Mouse (Mus musculus) layer of hippocampus, adult 9-10 months (tissue): Measurements from ENCODE around the gene Prrc2c.
"Not testable (repeated sequence)": the region's sequence is repeated elsewhere in the genome, so short reads cannot be mapped to it uniquely, and the experiment has no call there.

Experiments used
- DNase-seq: peaks from one replicate; pipeline ENCODE4 v3.0.0; 2022; ENCODE audit warnings: low spot score

Gene Prrc2c

DNA sequence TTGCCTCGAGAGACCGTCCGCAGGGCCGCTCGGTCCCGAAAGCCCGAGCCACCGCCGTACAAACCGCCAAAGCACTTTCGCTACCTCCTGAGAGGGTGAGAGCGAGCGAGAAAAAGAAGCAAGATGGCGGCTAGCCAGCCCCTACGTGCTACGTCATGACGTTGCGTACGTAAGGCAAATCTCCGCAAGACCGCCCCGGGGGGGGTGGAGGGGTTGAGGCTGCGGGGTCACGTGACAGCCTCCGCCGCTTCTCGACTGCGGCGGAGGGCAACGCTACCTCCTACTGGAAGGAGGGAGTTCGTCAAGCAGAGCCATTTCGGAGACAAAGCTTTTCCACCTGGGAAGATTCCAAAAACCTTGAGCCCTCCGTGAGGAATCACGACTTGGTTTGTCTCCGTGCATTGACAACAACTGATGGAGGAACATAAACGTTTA is at the start of gene Prrc2c:
Gene Prrc2c, minus strand, starts transcription at position 156 of the 435 bp plus-strand sequence.
- DNase-seq = peak; percentile 95

DNA sequence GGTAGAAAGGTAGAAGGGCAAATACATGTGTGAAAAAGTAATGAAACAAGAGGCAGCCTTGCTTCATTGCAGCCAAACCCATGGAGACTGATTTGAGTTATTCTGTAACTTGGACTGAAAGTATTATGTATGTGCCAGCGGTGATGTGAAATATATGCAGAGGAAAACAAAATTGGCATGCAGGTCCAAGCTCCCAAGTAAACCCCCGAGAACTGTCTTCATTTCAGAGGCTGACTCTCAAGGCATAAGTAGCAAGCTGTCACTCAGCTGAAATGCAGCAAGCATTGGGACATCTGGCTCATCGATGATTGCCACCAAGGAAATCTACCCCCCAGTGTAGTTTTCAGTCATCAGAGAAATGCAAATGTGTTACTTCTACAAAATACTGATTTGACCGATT is 44.9 kb upstream of the Prrc2c start:
- no peak for DNase-seq

- DNase-seq = no peak
Measured at GRCm38 (mm10) chr1:162783669-162784248, 43.4 kb upstream of the Prrc2c start.

GRCm38 (mm10) chr1:162781035-162781434 is 40.7 kb upstream of the Prrc2c start:
- not testable (repeated sequence) for DNase-seq

DNA sequence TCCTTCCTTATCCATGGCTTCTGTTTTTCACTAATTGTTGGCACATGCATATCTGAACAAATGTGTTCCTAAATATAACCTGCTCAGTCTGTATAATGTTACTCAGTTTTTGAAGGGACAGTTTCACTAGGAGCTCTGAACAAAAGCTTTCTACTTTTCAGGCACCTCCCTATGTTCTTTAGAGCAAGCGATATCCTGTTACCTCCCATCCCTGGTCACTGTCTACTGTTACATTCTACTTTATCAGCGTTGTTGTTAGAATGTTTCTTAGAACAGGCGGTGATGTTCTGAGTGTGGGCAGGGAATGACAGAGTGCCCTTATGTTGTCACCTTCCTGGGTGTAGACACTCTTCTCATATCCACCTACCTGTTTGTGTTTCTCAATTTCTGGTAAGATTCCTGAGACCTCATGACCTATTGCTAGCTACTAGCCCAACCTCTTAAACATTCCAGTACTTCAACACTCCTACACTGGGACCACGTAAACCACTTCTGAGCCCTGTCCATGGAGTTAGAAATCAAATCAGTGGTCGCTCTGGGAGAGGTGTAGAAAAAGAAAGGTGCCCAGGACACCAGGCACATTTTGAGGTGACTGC is 37.7 kb upstream of the Prrc2c start:
- DNase-seq = no peak

GRCm38 (mm10) chr1:162773661-162774060 is 33.3 kb upstream of the Prrc2c start:
- DNase-seq = peak; percentile 9

GRCm38 (mm10) chr1:162771617-162772360 is 31.4 kb upstream of the Prrc2c start:
- no peak for DNase-seq

DNA sequence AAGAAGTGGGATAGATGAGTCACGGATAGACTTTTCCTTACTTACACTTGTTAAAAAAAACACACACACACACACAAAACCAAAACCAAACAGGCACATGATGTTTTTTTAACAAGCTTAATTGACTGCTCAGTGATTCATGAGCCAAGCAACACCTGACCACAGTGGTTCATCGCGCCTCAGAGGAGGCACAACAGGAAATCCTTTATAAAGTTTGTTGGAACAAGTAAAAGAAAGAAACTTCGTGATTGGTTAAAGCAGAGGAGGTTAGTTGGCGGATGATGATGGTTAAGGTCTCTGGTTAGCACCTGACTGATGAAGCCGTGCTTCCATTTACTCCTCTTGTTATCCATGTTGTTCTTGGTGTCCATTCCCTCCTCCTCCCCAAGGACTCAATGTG is 11.7 kb upstream of the Prrc2c start:
- DNase-seq = no peak

GRCm38 (mm10) chr1:162749607-162750006 is 9.3 kb upstream of the Prrc2c start:
- DNase-seq = no peak

DNA sequence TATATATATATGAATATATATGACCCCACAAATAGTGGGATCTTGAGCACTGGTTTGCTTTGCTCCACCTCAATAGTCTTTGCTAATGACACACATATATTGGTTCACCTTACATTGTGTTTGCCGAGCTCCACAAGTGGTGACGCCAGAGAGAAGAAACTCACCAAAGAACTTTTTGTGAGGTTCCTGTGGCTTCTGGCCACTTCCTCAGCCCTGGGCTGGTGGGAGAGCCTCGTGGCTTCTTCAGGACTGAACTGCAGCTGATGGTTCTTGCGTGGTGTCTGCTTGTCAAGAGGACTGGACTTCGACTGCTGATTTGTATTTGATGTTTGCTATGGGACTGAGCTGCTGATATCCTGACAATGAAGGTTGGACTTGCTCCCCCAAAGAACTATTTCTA is 8.4 kb upstream of the Prrc2c start:
- DNase-seq = no peak

DNA sequence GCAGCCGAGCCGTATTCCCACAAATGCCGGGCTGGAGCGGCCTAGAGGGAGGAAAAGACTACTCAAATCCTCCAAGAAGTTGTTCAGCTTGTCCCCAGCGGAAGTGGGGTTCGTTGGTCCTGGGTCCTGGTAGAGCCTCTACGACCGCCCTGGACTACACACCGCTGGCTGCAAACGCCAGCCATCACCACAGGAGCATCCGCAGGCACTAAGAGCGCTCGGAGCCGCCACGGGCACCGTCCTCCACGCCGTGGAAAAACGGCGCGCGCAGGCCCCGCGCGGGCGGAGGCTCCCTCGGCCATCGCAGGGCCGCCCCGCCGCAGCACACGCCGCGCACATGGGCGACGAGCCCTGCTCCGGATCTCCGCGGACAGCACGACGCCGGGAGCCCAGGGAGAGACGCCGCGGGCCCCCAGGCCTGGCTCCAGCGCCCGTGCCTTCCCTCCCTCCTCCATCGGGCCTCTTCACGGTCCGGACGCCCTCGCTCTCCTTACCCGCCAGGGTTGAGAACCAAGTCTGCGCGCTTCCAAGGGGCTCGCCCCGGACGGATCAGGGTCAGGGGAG is 443 bp downstream of the Prrc2c start:
- no peak for DNase-seq

GRCm38 (mm10) chr1:162739406-162739805 is 950 bp downstream of the Prrc2c start:
- DNase-seq = peak; percentile 13

DNA sequence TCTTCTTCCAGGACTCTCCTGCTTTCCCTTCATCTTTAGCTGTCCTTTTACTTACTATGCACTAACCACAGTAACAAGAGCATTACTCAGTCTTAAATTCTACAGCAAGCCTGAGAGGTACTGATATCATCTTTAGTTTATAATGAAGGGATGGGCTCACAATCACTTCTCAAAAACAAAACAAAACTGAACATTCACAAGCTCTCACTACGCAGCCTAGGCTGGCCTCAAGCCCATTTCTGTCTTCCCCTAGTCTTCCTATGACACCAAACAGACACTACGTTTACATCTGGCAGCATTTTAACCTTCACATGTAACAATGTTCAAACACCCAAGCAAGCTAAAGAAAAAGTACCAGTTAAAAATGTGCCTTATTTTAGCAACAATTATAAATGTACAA is 1.9 kb downstream of the Prrc2c start:
- DNase-seq = no peak

GRCm38 (mm10) chr1:162735084-162735483 is 5.3 kb downstream of the Prrc2c start:
- DNase-seq = no peak

- no peak for DNase-seq
Measured at GRCm38 (mm10) chr1:162734283-162734682, 6.1 kb downstream of the Prrc2c start.

GRCm38 (mm10) chr1:162732041-162732440 is 8.3 kb downstream of the Prrc2c start:
- DNase-seq = no peak

- DNase-seq = no peak
Measured at GRCm38 (mm10) chr1:162729436-162729835, 10.9 kb downstream of the Prrc2c start.

DNA sequence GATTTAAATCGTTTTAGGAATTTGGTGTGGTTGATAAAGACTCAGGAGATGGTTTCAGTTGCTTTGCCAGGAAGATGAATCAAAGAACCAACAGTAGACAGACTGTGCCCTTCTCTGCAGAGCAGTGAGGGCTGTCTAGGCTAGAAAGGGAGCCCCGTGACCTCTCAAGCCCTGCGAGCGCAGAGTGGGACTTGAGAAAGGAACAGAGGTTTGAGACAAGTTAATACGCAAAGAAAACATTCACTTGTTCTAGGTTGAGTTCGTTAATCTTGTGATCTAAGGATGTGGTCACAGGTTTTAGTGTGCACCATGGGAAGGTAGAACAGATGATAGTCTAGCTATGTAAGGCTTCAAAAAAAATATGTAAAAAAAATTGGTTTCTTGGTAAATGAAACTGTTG is 12.4 kb downstream of the Prrc2c start:
- no peak for DNase-seq

- DNase-seq = no peak
Measured at GRCm38 (mm10) chr1:162723610-162724009, 16.7 kb downstream of the Prrc2c start.

DNA sequence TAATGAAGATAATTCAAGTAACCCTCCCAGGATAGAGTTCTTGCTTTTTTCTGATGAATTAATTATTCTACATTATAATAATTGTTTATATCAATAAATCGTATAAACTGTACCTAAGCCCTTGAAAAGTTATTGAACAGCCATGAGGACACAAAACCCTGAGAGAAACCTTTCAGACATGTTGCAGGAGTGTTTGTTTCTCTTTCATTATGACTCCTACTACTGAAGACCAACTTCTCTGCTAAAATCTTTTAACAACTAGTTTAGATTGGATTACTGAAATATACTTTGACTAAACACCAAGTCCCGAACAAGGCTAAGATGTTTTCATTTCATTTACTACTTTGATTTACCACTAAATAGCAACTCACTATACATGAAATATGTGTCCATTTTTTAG is 19.7 kb downstream of the Prrc2c start:
- DNase-seq = no peak

- DNase-seq = no peak
Measured at GRCm38 (mm10) chr1:162700389-162701066, 39.8 kb downstream of the Prrc2c start.

DNA sequence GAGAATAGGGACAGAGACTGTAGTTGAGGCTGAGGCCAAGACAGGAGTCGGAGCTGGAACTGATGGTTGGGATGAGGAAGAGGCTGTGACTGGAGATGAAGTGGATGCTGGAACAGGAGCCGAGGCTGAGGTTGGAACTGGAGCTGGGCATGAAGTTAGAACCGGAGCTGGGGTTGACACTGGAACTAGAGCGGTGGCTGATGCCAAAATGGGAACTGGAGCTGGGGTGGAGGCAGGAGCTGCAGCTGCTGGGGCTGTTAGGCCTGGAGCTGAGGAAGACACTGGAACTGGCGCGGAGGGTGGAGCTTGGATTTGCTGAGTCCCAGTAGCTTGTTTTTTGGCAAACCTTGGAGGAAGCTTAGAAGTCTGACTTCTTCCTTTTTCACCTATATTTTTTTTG is 42.5 kb downstream of the Prrc2c start:
- no peak for DNase-seq

DNA sequence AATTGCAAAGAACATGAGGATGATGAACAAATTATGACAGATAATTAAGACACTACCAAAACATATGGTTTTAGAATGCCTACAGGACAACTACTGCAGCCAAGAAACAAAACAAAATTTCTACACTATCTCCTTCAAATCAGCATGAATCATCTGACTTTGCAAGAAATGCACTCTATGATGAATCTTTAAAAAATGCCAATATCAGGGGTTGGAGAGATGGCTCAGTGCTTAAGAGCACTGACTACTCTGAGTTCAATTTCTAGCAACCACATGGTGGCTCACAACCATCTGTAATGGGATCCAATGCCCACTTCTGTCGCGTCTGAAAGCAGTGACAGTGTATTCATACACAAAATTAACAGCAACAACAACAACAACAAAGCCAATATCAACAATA is 46.6 kb downstream of the Prrc2c start:
- DNase-seq = no peak
